Mouse (Mus musculus): Measurements from ENCODE around the gene Tbx15. TPM values are rescaled to one million over a fixed set of nuclear protein-coding genes. Genes with fewer than 3 reads are reported as not detected.

The Tbx15 gene
- total RNA-seq, 4 experiments from 2014 or later, result 147 to 173 (median 156) TPM

GRCm38 (mm10) chr3:99387127-99387526, 146.9 kb downstream of the Tbx15 start:
- no peak for DNase-seq (ENCODE audit: low spot score in 2 of 2)

Small RNA genes within 50 kb of the gene (microRNA-seq; reads per million reads assigned to microRNA genes)
- gene Mir6481, result not detected

Other genes starting within 250 kb of the Tbx15 start
- gene Wars2, start 99.3 kb upstream of the Tbx15 start, total RNA-seq (2022), result 1 to 10 TPM; 3.3 to 5.3 (median 4.4) TPM